Mouse (Mus musculus): ENCODE data around the gene Gon7.

- TF ChIP-seq CTCF (IDR thresholded peaks at IDR 0.05; ENCODE audit: borderline replicate concordance, insufficient read depth, low read depth, low read length) (peak; percentile 72; the same call in 1 of the 2 replicates), POLR2A (IDR thresholded peaks at IDR 0.05; ENCODE audit: borderline replicate concordance, insufficient read depth, low read length) (no peak; the same call in 1 of the 2 replicates)
Observed at GRCm38 (mm10) chr12:102705216-102705871, 52.3 kb downstream of the Gon7 start.
